In the genomic region with DNA sequence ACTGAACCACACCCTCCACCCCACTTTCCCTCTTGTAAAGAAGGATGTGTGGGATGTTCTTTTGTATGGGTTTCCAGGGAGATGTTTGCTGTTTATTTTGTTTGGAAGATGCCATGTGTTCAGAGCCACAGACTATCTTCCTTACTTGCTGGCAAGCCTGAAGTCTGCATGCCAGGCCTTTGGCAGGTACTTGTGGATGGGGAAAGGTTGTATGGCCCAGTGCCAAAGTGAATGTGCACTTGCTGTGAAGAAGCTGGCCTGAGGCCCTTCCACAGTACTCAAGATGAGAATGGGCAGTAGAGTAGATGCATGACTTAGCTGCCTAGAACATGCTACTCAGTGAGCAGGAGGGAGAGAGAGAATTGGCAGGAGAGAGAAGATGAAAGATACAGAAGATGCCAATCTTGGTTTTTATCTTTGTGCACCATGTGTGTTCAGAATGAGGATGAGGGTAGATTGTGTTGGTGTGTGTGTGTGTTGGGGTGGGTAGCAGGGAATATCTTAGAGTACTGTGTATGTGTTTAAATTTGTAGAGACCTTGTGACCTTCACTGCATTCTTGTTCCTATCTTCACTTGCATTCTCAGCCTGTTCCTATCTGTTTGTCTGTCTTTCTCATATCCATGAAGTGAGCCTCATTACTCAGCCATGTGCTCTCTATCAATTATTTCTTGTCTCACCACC, we compare ENCODE assay signal across 11 mouse cellular contexts. TPM values are rescaled to one million over a fixed set of nuclear protein-coding genes. Genes with fewer than 3 reads are reported as not detected.
DNase-seq lines count a peak whose midpoint lies in the region; ATAC-seq and TF ChIP-seq lines count a peak whose summit lies in the region.
"Had no signal": no experiment of that assay in that cellular context is flagged by ENCODE, and none has a peak within 500 bp of the region (broad histone marks: within the 10 kb centered on the region; RNA-seq: fewer than 3 reads in every experiment).

No protein-coding gene starts in this region.

- TF ChIP-seq EP300 in MEL (IDR thresholded peaks at IDR 0.05; ENCODE audit: low read depth in 1 of 2, low read length in 2 of 2): peak in 1 of 2 experiments; percentile 42; a peak in 2 of 4 replicates

- no peak overlapping the region for H3K9ac ChIP-seq in MEL (ENCODE audit: control insufficient read depth, low read depth, low read length, poor library complexity, severe bottlenecking)
- H3K9ac ChIP-seq in liver, embryonic 12.5 days: no peak overlapping the region
- H3K9ac ChIP-seq in intestine, postnatal 0 days (ENCODE audit: low read depth, low read length): no peak overlapping the region
- H3K9ac ChIP-seq: limb, embryonic 12.5 days had no signal

- peaks cover 0 to 4% of the 10 kb centered on the region in 2 experiments; a peak in 2 of 4 replicates for H3K36me3 ChIP-seq in MEL (ENCODE audit: control insufficient read depth in 1 of 2, insufficient read depth in 2 of 2, low read length in 2 of 2)
- peaks cover 5% of the 10 kb centered on the region for H3K36me3 ChIP-seq in liver, embryonic 12.5 days
- no peaks in the 10 kb centered on the region for H3K36me3 ChIP-seq in intestine, postnatal 0 days (ENCODE audit: control insufficient read depth, insufficient read depth)
- H3K36me3 ChIP-seq: limb, embryonic 12.5 days had no signal

- ATAC-seq in liver, embryonic 12.5 days: peak; percentile 52
- ATAC-seq in activated CD4-positive, CD25-positive, alpha-beta regulatory T cell, adult 4 months: no peak
- no peak for ATAC-seq in intestine, postnatal 0 days

- peak; percentile 10 for DNase-seq in gastrocnemius, postnatal 14 days
- DNase-seq in gastrocnemius, postnatal 10 days: no peak
- DNase-seq in MEL (ENCODE audit: low read depth, low spot score): peak; percentile 34
- peak; percentile 86 to 91 for DNase-seq in cerebellum, postnatal 10 days
- no peak for DNase-seq in left cerebral cortex, postnatal 36 days (ENCODE audit: low spot score in 2 of 2)
- DNase-seq: right cerebral cortex, postnatal 4 days had no signal

- peak overlapping the region; percentile 15; the same call in 1 of the 2 replicates for H3K27ac ChIP-seq in MEL (ENCODE audit: control insufficient read depth, low read depth, low read length)
- no peak overlapping the region for H3K27ac ChIP-seq in liver, embryonic 12.5 days
- H3K27ac ChIP-seq in intestine, postnatal 0 days (ENCODE audit: low read depth, low read length): no peak overlapping the region
- H3K27ac ChIP-seq: hindbrain, embryonic 10.5 days; limb, embryonic 12.5 days had no signal

- no peak for TF ChIP-seq RAD21 in MEL (IDR thresholded peaks at IDR 0.05; ENCODE audit: low read depth, low read length)

- peaks cover 0 to 6% of the 10 kb centered on the region in 2 experiments; a peak in 1 of 4 replicates for H3K4me1 ChIP-seq in MEL (ENCODE audit: control insufficient read depth in 1 of 2, insufficient read depth in 2 of 2, low read length in 2 of 2)
- H3K4me1 ChIP-seq in liver, embryonic 12.5 days: peaks cover 11% of the 10 kb centered on the region; the same call in 1 of the 2 replicates
- H3K4me1 ChIP-seq in intestine, postnatal 0 days (replicated peaks; ENCODE audit: control insufficient read depth, insufficient read depth, low read length): 0 out of 2 replicates have a peak, but pooled peaks cover 3% of the 10 kb centered on the region
- H3K4me1 ChIP-seq: hindbrain, embryonic 10.5 days; limb, embryonic 12.5 days had no signal

- H3K9me3 ChIP-seq in MEL (replicated peaks; ENCODE audit: insufficient read depth, low read length): no peaks in the 10 kb centered on the region
- H3K9me3 ChIP-seq in liver, embryonic 12.5 days (replicated peaks): no peaks in the 10 kb centered on the region
- H3K9me3 ChIP-seq in intestine, postnatal 0 days (ENCODE audit: control insufficient read depth): 0 out of 2 replicates have a peak, but pooled peaks cover 3% of the 10 kb centered on the region
- H3K9me3 ChIP-seq: limb, embryonic 12.5 days had no signal

- H3K4me3 ChIP-seq in MEL (ENCODE audit: control insufficient read depth in 1 of 2, insufficient read depth in 1 of 2, low read depth in 2 of 2, low read length in 2 of 2): no peak overlapping the region
- no peak overlapping the region for H3K4me3 ChIP-seq in liver, embryonic 12.5 days
- no peak overlapping the region for H3K4me3 ChIP-seq in intestine, postnatal 0 days (ENCODE audit: low read depth, low read length)
- H3K4me3 ChIP-seq: hindbrain, embryonic 10.5 days; limb, embryonic 12.5 days had no signal

- peaks cover 17% of the 10 kb centered on the region for H3K79me2 ChIP-seq in MEL (ENCODE audit: control insufficient read depth, insufficient read depth, low read length, poor library complexity)

- TF ChIP-seq CTCF in MEL (IDR thresholded peaks at IDR 0.05 in 2 of 3, conservative IDR thresholded peaks at IDR 0.05 in 1 of 3; ENCODE audit: control insufficient read depth in 1 of 3, insufficient read depth in 1 of 3, low read depth in 2 of 3, low read length in 3 of 3, poor library complexity in 1 of 3, severe bottlenecking in 1 of 3): no peak
- TF ChIP-seq CTCF in intestine, postnatal 0 days (IDR thresholded peaks at IDR 0.05; ENCODE audit: low read depth): no peak

- no peak for TF ChIP-seq POLR2A in MEL (IDR thresholded peaks at IDR 0.05; ENCODE audit: control insufficient read depth in 1 of 2, insufficient read depth in 1 of 2, low read depth in 1 of 2, low read length in 2 of 2, poor library complexity in 1 of 2)

- no peaks in the 10 kb centered on the region for H3K27me3 ChIP-seq in MEL (ENCODE audit: control insufficient read depth in 1 of 2, insufficient read depth in 2 of 2, low read length in 2 of 2)
- no peaks in the 10 kb centered on the region for H3K27me3 ChIP-seq in liver, embryonic 12.5 days (replicated peaks)
- no peaks in the 10 kb centered on the region for H3K27me3 ChIP-seq in intestine, postnatal 0 days (replicated peaks; ENCODE audit: control insufficient read depth, insufficient read depth, low read length)
- H3K27me3 ChIP-seq: limb, embryonic 12.5 days had no signal

- intact Hi-C loops in gastrocnemius, postnatal 14 days (cut with DNase I; ENCODE audit: low total_unique reads): no loop called here
- intact Hi-C loops in left cerebral cortex, postnatal 36 days (cut with DNase I): no loop called here

- no peak overlapping the region for H3K4me2 ChIP-seq in liver, embryonic 12.5 days
- H3K4me2 ChIP-seq in intestine, postnatal 0 days (replicated peaks; ENCODE audit: low read depth): no peak overlapping the region
- H3K4me2 ChIP-seq: limb, embryonic 12.5 days had no signal

TF ChIP-seq in MEL, 35 proteins besides CTCF, POLR2A, EP300 and RAD21:
- no peak for TF ChIP-seq ZMIZ1 (IDR thresholded peaks at IDR 0.05; ENCODE audit: low read depth, low read length)
- no peak for TF ChIP-seq RCOR1 (IDR thresholded peaks at IDR 0.05; ENCODE audit: low read depth, low read length)
- TF ChIP-seq ETS1 (IDR thresholded peaks at IDR 0.05; ENCODE audit: low read depth, low read length): peak; percentile 18; the same call in 1 of the 2 replicates
- TF ChIP-seq TCF12 (IDR thresholded peaks at IDR 0.05; ENCODE audit: low read depth, low read length): peak; percentile 55; the same call in 1 of the 2 replicates
TF ChIP-seq in MEL: peak in this region for 2.

RNA-seq across cellular contexts. Expression of a gene that starts 48.5 kb away (rescaled TPM):
- total RNA-seq in gastrocnemius, postnatal 14 days (2021): 10 to 100 TPM; 14.0 to 16.1 TPM
- 10 to 100 TPM; 20.8 to 27.2 TPM for total RNA-seq in gastrocnemius, postnatal 10 days (2021)
- 17.1 and 23.0 TPM in 2 replicates for total RNA-seq in MEL (2012; rRNA removed)
- 10 to 100 TPM; 27.6 to 42.5 TPM for polyA plus RNA-seq in MEL (2012; ENCODE audit: insufficient read depth in 1 of 2, insufficient read length in 2 of 2, low read depth in 1 of 2, low replicate concordance in 2 of 2, missing spikeins in 1 of 2)
- 27.1 and 27.9 TPM in 2 replicates for polyA plus RNA-seq in liver, embryonic 12.5 days (2016; fragmentation: Nextera tagmentation; extraction: Ambion mirVana)
- polyA plus RNA-seq in activated CD4-positive, CD25-positive, alpha-beta regulatory T cell, adult 4 months (2017; shearing (Covaris generic)): 10 to 100 TPM; 28.8 to 31.4 TPM
- total RNA-seq in left cerebral cortex, postnatal 36 days (2021): 10 to 100 TPM; 47.9 to 50.1 TPM
- 22.5 and 24.7 TPM in 2 replicates for polyA plus RNA-seq in intestine, postnatal 0 days (2015; fragmentation: Nextera tagmentation; extraction: Ambion mirVana)

Comparison
In these comparisons a context has a peak if more than half of its experiments do, and no peak if none do; other contexts are left out.
1. DNase-seq: peak in gastrocnemius, postnatal 14 days (single experiment), MEL (single experiment) and cerebellum, postnatal 10 days (2 of 2); none in gastrocnemius, postnatal 10 days (single experiment) and left cerebral cortex, postnatal 36 days (0 of 2).